Mouse (Mus musculus) kidney, adult 2 months (tissue): ENCODE results near the gene Ccnc.

Source experiments
- CTCF ChIP-seq: fragments of 200-500 bp; conservative IDR thresholded peaks from 2 replicates; pipeline ENCODE4 v1.5.1; 2011; ENCODE audit warnings: low read depth, mild to moderate bottlenecking, control low read depth, low read length, moderate library complexity, mixed read lengths; ENCODE audit not compliant: insufficient read depth, insufficient read length
- POLR2A ChIP-seq: fragments of 200-500 bp; IDR thresholded peaks from one replicate; pipeline ENCODE4 v1.6.1; 2011; ENCODE audit warnings: low read depth, low read length, control low read depth

DNA sequence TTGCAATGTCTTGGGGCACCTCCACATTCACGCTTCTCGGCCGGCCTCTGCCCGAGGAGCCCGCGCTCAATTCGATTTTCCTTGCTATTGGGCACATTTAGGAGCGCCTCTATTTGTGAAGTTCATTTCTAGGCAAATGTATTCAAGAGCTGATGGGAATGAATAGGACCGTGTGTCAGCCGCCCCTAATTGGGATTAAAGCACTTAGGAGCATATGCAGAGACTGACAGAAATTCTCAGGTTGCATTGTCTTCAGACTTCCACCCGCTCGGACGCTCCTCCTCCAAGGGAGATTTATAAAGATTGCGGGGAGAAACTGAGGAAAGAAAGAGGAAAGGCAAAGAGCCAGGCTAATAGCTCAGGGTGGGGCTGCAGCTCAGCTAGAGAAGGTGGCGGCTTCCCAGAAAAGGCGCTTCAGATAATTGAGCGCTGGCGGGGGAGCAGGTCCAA, 38.0 kb upstream of the Ccnc start:
- TF ChIP-seq POLR2A (no peak), CTCF (no peak)
